Mouse (Mus musculus) WW6 (cell line): ENCODE measurements at regions not wholly inside any gene's neighbourhood (a gene's known extent, or its start where the extent isn't known, plus 50 kb on each side); places are given as distances from the start of the nearest gene placed in this dataset.

Experiments
- DNase-seq: peaks from one replicate; pipeline ENCODE4 v3.0.0-alpha.2; 2013; ENCODE audit warnings: low read depth, low spot score

GRCm38 (mm10) chr14:14596057-14596809 lies 105.8 kb upstream of the Slc4a7 start:
- DNase-seq = no peak

GRCm38 (mm10) chr14:14599586-14599985 lies 102.5 kb upstream of the Slc4a7 start:
- DNase-seq = no peak

- DNase-seq = no peak
Observed at GRCm38 (mm10) chr14:14599990-14600389, 102.1 kb upstream of the Slc4a7 start.

GRCm38 (mm10) chr14:14603439-14603838 lies 98.6 kb upstream of the Slc4a7 start:
- no peak for DNase-seq

GRCm38 (mm10) chr14:14607074-14607473 lies 95.0 kb upstream of the Slc4a7 start:
- no peak for DNase-seq

- no peak for DNase-seq
Observed at GRCm38 (mm10) chr14:14612245-14612644, 89.8 kb upstream of the Slc4a7 start.

GRCm38 (mm10) chr14:14620316-14620715 lies 81.8 kb upstream of the Slc4a7 start:
- DNase-seq = no peak

GRCm38 (mm10) chr14:14628673-14629072 lies 73.4 kb upstream of the Slc4a7 start:
- no peak for DNase-seq

- DNase-seq = no peak
Observed at GRCm38 (mm10) chr14:14631750-14632149, 70.3 kb upstream of the Slc4a7 start.

- DNase-seq = no peak
Observed at GRCm38 (mm10) chr14:14632471-14632870, 69.6 kb upstream of the Slc4a7 start.

GRCm38 (mm10) chr14:14632951-14633931 lies 68.8 kb upstream of the Slc4a7 start:
- DNase-seq = no peak

- no peak for DNase-seq
Observed at GRCm38 (mm10) chr14:14634021-14634420, 68.1 kb upstream of the Slc4a7 start.

GRCm38 (mm10) chr14:14639102-14640015 lies 62.7 kb upstream of the Slc4a7 start:
- no peak for DNase-seq

- no peak for DNase-seq
Observed at GRCm38 (mm10) chr14:14640023-14640441, 62.0 kb upstream of the Slc4a7 start.

- no peak for DNase-seq
Observed at GRCm38 (mm10) chr14:14640557-14640956, 61.5 kb upstream of the Slc4a7 start.

GRCm38 (mm10) chr14:14643533-14643932 lies 58.5 kb upstream of the Slc4a7 start:
- no peak for DNase-seq

- no peak for DNase-seq
Observed at GRCm38 (mm10) chr14:14645084-14645483, 57.0 kb upstream of the Slc4a7 start.
